Mouse (Mus musculus) testis, adult 2 months (tissue): Measurements from ENCODE around the gene Megf8. TPM values are rescaled to one million over a fixed set of nuclear protein-coding genes. Genes with fewer than 3 reads are reported as not detected.

ENCODE experiments used
- H3K27ac ChIP-seq: fragments of 200-500 bp; 2 replicates; pipeline ENCODE4 v1.5.1; 2012; ENCODE audit warnings: low read depth, low read length; ENCODE audit not compliant: control insufficient read depth, insufficient read depth
- H3K27me3 ChIP-seq: fragments of 200-500 bp; 2 replicates; pipeline ENCODE4 v1.6.1; 2012; ENCODE audit warnings: mild to moderate bottlenecking, low read length, moderate library complexity; ENCODE audit not compliant: control insufficient read depth, insufficient read depth
- H3K36me3 ChIP-seq: fragments of 200-500 bp; 2 replicates; pipeline ENCODE4 v1.6.1; 2012; ENCODE audit warnings: mild to moderate bottlenecking, low read length; ENCODE audit not compliant: control insufficient read depth, insufficient read depth
- H3K4me1 ChIP-seq: fragments of 200-500 bp; 2 replicates; pipeline ENCODE4 v1.6.1; 2012; ENCODE audit warnings: low read length; ENCODE audit not compliant: control insufficient read depth, insufficient read depth
- H3K4me3 ChIP-seq: fragments of 200-500 bp; 2 replicates; pipeline ENCODE4 v1.5.1; 2012; ENCODE audit warnings: low read depth, mild to moderate bottlenecking, low read length, moderate library complexity, mixed read lengths; ENCODE audit not compliant: control insufficient read depth
- CTCF ChIP-seq: fragments of 200-500 bp; IDR thresholded peaks from 2 replicates; pipeline ENCODE4 v1.5.1; 2012; ENCODE audit warnings: low read depth, mild to moderate bottlenecking, inconsistent platforms, low read length, moderate library complexity; ENCODE audit not compliant: control insufficient read depth, insufficient read depth, insufficient replicate concordance
- POLR2A ChIP-seq: fragments of 200-500 bp; IDR thresholded peaks from 2 replicates; pipeline ENCODE4 v1.6.1; 2012; ENCODE audit warnings: low read depth, mild to moderate bottlenecking, inconsistent platforms, low read length, moderate library complexity; ENCODE audit not compliant: control insufficient read depth
- polyA plus RNA-seq: library from polyadenylated mRNA; depleted of rRNA; stranded (reverse); fragments of >200 nt; gene quantifications from 2 replicates; pipeline ENCODE4 v1.2.3, GENCODE M21; 2012

Megf8 gene
- polyA plus RNA-seq, 1 experiment, result 17.0 TPM

- no peak overlapping the region for H3K4me3 ChIP-seq
- H3K36me3 ChIP-seq, result no peaks in the 10 kb centered on the region
- H3K27me3 ChIP-seq, result no peaks in the 10 kb centered on the region
- H3K4me1 ChIP-seq, result peaks cover 26% of the 10 kb centered on the region
- H3K27ac ChIP-seq, result no peak overlapping the region
- no peak for TF ChIP-seq CTCF
- TF ChIP-seq POLR2A, result no peak
Observed at GRCm38 (mm10) chr7:25275555-25276298, 41.2 kb upstream of the Megf8 start.

GRCm38 (mm10) chr7:25277405-25277804 is 39.6 kb upstream of the Megf8 start:
- Histone ChIP-seq H3K4me3 (no peak overlapping the region), H3K4me1 (peaks cover 36% of the 10 kb centered on the region), H3K36me3 (no peaks in the 10 kb centered on the region), H3K27me3 (no peaks in the 10 kb centered on the region), H3K27ac (no peak overlapping the region)
- no peak for TF ChIP-seq POLR2A
- no peak for TF ChIP-seq CTCF

DNA sequence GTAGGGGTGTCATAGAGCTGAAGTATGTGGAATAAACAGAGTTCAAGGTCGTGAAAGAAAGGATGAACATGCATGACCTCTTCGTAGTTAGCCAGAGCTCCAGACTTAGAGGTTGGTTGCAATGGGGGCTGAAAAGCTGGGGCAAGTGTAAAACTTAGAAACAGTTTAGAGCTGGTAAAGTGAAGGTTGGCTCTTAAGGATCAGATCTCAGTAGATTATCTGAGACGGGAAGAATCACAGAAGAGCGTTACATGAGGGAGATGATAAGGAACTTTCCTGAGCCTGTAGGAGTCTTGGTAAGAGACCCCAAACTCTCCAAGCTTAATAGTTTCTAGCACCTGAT is 39.0 kb upstream of the Megf8 start:
- peaks cover 39% of the 10 kb centered on the region for H3K4me1 ChIP-seq
- no peak for TF ChIP-seq CTCF
- TF ChIP-seq POLR2A, result no peak
- no peak overlapping the region for H3K4me3 ChIP-seq
- H3K36me3 ChIP-seq, result no peaks in the 10 kb centered on the region
- H3K27me3 ChIP-seq, result no peaks in the 10 kb centered on the region
- no peak overlapping the region for H3K27ac ChIP-seq

- H3K4me3 ChIP-seq, result peak overlapping the region; percentile 69
- TF ChIP-seq POLR2A (peak; percentile 44; the same call in 1 of the 2 replicates), CTCF (peak; percentile 44; the same call in 1 of the 2 replicates)
- H3K4me1 ChIP-seq, result peaks cover 44% of the 10 kb centered on the region
- H3K27ac ChIP-seq, result peak overlapping the region; percentile 89
- H3K27me3 ChIP-seq, result no peaks in the 10 kb centered on the region
- no peaks in the 10 kb centered on the region for H3K36me3 ChIP-seq
Observed at GRCm38 (mm10) chr7:25278341-25279075, 38.5 kb upstream of the Megf8 start.

- H3K36me3 ChIP-seq, result no peaks in the 10 kb centered on the region
- no peaks in the 10 kb centered on the region for H3K27me3 ChIP-seq
- H3K27ac ChIP-seq, result peak overlapping the region; percentile 87
- TF ChIP-seq POLR2A, result no peak; the same call in 1 of the 2 replicates
- TF ChIP-seq CTCF, result no peak
- H3K4me1 ChIP-seq, result peaks cover 48% of the 10 kb centered on the region
- peak overlapping the region; percentile 69 for H3K4me3 ChIP-seq
Observed at GRCm38 (mm10) chr7:25279076-25279860, 37.7 kb upstream of the Megf8 start.

DNA sequence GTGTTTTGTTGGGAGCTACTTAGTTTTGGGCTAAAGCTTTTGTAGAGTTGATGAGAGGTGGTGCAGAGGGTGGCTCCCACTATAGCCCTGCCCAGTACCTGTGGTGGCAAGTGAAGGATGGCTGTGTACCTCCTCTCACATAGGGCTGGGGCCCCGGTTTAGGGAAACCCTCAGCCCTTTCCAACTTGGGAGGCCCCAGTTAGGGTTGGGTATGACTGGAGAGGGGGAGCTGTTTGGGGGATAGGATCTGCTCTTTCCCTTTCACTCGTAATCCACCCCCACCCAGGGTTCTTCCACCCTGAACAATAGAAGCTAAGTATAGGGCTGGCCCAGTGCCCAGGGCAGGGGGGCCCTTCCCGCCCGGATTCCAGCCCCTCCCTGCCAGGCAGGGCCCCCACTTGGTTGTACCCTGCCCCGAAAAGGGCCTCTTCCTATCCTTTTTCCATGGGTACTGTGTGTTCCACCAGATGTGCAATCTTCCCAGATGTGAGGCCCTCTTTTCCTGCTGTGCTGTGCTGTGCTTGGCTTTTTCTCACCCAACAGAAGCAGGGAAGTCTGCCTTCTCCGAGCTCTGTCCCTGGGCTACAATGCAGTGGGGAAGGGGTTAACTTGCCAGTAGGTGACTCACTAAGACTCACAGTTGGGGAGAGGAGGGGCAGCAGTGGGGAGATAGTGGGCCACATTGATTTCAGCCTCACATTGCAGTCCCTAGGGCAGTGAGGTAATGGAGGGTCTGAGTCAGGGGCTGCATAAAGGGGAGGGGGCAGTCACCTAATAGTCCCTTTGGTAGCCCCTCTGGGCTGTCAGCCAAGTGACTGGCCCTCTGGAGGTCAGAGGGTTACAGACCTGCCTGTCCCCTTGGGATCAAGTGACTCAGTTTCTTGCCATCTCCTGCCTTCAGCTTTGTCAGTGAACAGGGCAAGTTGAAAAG is 36.8 kb upstream of the Megf8 start:
- no peaks in the 10 kb centered on the region for H3K27me3 ChIP-seq
- H3K27ac ChIP-seq, result peak overlapping the region; percentile 87
- peak overlapping the region; percentile 69; the same call in 1 of the 2 replicates for H3K4me3 ChIP-seq
- H3K4me1 ChIP-seq, result peaks cover 50% of the 10 kb centered on the region
- H3K36me3 ChIP-seq, result peaks cover 2% of the 10 kb centered on the region; the same call in 1 of the 2 replicates
- TF ChIP-seq POLR2A, result no peak
